Mouse (Mus musculus) liver, adult 2 months (tissue): ENCODE data around the gene Hrh2.

Experiments used
- CTCF ChIP-seq: fragments of 200-500 bp; IDR thresholded peaks from 2 replicates; pipeline ENCODE4 v1.5.1; 2011; ENCODE audit warnings: low read depth, low read length, control low read depth
- POLR2A ChIP-seq: fragments of 200-500 bp; IDR thresholded peaks from 2 replicates; pipeline ENCODE4 v1.6.1; 2011; ENCODE audit warnings: low read length, control low read depth; ENCODE audit not compliant: insufficient read depth; ENCODE audit errors: extremely low read depth

DNA sequence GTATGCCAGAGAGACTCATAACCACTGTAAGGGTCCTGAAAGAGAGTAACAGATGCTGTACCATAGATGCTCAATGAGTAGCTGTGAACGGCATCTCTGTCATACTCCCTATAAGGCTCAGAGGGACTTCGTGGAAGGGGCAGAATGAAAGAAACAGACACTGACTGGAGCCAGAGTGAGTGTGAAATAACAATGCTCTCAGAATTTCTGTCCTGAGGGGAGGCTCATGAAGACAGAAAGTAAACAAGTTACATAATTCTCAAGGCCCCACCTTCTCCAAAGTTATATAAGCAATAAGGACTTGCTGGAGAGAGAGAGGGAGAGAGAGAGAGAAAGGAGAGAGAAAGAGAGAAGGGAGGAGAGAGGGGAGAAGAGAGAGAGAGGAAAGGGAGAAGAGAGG, 36.1 kb upstream of the Hrh2 start:
- TF ChIP-seq CTCF (no peak), POLR2A (no peak)
